Mouse (Mus musculus) thymus, adult 2 months (tissue): ENCODE measurements around the gene Trip10.

Source experiments
- CTCF ChIP-seq: fragments of 200-500 bp; IDR thresholded peaks from 2 replicates; pipeline ENCODE4 v1.5.1; 2012; ENCODE audit warnings: mild to moderate bottlenecking, control low read depth, low read length, moderate library complexity, borderline replicate concordance; ENCODE audit not compliant: control insufficient read depth, poor library complexity, insufficient read depth; ENCODE audit errors: extremely low read depth
- POLR2A ChIP-seq: fragments of 200-500 bp; IDR thresholded peaks from 2 replicates; pipeline ENCODE4 v1.6.1; 2012; ENCODE audit warnings: mild to moderate bottlenecking, low read length, control low read depth, moderate library complexity; ENCODE audit not compliant: control insufficient read depth, poor library complexity, insufficient read depth; ENCODE audit errors: extremely low read depth

DNA sequence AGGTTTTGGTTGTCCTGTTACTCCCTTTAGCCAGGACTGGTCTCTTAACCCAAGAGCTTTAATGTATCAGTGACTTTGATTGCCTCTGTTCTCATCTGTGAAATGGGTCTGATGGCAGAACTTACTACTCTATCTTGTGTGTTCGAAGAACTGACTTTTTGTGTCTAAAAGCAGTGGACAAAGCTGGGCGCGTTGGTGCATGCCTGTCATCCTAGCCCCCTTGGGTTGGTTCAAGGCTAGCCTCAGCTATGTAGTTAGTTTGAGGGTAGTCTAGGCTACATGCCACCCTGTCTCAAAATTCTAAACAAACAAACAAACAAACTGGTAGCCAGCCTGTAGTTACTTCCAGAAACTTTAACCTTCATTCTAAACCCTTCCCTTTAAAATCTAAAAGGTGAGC is 2.2 kb downstream of the Trip10 start:
- no peak for TF ChIP-seq POLR2A
- no peak for TF ChIP-seq CTCF
